Mouse (Mus musculus): ENCODE measurements around the gene Ckap5. TPM values are rescaled to one million over a fixed set of nuclear protein-coding genes. Genes with fewer than 3 reads are reported as not detected.

Gene Ckap5
- total and polyA plus RNA-seq, 2 experiments from 2014 or later: 101 to 130 TPM

- H3K36me3 ChIP-seq (ENCODE audit: insufficient read depth, low read length): peaks cover 39% of the 10 kb centered on the region
- TF ChIP-seq CTCF (IDR thresholded peaks at IDR 0.05): no peak
Measured at GRCm38 (mm10) chr2:91645354-91645753, 118.8 kb downstream of the Ckap5 start.

GRCm38 (mm10) chr2:91645811-91646210 lies 119.2 kb downstream of the Ckap5 start:
- ATAC-seq (ENCODE audit: low FRiP score): no peak
- H3K9me3 ChIP-seq (ENCODE audit: low read length): no peaks in the 10 kb centered on the region
- H3K4me1 ChIP-seq (ENCODE audit: insufficient read depth, low read length): no peaks in the 10 kb centered on the region
- H3K4me2 ChIP-seq (ENCODE audit: low read depth, low read length, poor library complexity, severe bottlenecking): no peak overlapping the region
- no peak for DNase-seq (ENCODE audit: low spot score)
- no peak overlapping the region for H3K4me3 ChIP-seq (ENCODE audit: low read depth, low read length)
- WGBS: 92% methylated on average over 11 of the region's 11 CpGs
- peaks cover 39% of the 10 kb centered on the region for H3K36me3 ChIP-seq (ENCODE audit: insufficient read depth, low read length)
- no peak for TF ChIP-seq CTCF (IDR thresholded peaks at IDR 0.05)
- no peak overlapping the region for H3K27ac ChIP-seq (ENCODE audit: low read depth, low read length)
- H3K27me3 ChIP-seq (ENCODE audit: insufficient read depth, low read length): no peaks in the 10 kb centered on the region
- no peak overlapping the region for H3K9ac ChIP-seq (replicated peaks; ENCODE audit: low read length, poor library complexity, severe bottlenecking)

More at GRCm38 (mm10) chr2:91645354-91645753, 118.8 kb downstream of the Ckap5 start:
- Histone ChIP-seq H3K9ac (replicated peaks; ENCODE audit: low read length, poor library complexity, severe bottlenecking) (no peak overlapping the region), H3K9me3 (ENCODE audit: low read length) (no peaks in the 10 kb centered on the region), H3K27ac (ENCODE audit: low read depth, low read length) (no peak overlapping the region), H3K4me3 (ENCODE audit: low read depth, low read length) (no peak overlapping the region), H3K4me2 (ENCODE audit: low read depth, low read length, poor library complexity, severe bottlenecking) (no peak overlapping the region), H3K27me3 (ENCODE audit: insufficient read depth, low read length) (no peaks in the 10 kb centered on the region), H3K4me1 (ENCODE audit: insufficient read depth, low read length) (no peaks in the 10 kb centered on the region)
- DNase-seq (ENCODE audit: low spot score) (no peak), ATAC-seq (ENCODE audit: low FRiP score) (no peak)
- WGBS: 98% methylated on average over 15 of the region's 15 CpGs

- 42% methylated on average over 1 of the region's 1 CpGs for WGBS
- no peak overlapping the region for H3K4me2 ChIP-seq (ENCODE audit: low read depth, low read length, poor library complexity, severe bottlenecking)
- H3K4me1 ChIP-seq (ENCODE audit: insufficient read depth, low read length): peaks cover 5% of the 10 kb centered on the region; the same call in 1 of the 2 replicates
- TF ChIP-seq CTCF (IDR thresholded peaks at IDR 0.05): peak; percentile 82
- H3K27me3 ChIP-seq (ENCODE audit: insufficient read depth, low read length): no peaks in the 10 kb centered on the region
- peaks cover 39% of the 10 kb centered on the region for H3K36me3 ChIP-seq (ENCODE audit: insufficient read depth, low read length)
- H3K27ac ChIP-seq (ENCODE audit: low read depth, low read length): no peak overlapping the region
- DNase-seq (ENCODE audit: low spot score) (peak; percentile 66), ATAC-seq (ENCODE audit: low FRiP score) (no peak)
- no peak overlapping the region for H3K4me3 ChIP-seq (ENCODE audit: low read depth, low read length)
- H3K9ac ChIP-seq (replicated peaks; ENCODE audit: low read length, poor library complexity, severe bottlenecking): no peak overlapping the region
- no peaks in the 10 kb centered on the region for H3K9me3 ChIP-seq (ENCODE audit: low read length)
Measured at GRCm38 (mm10) chr2:91646733-91647132, 120.2 kb downstream of the Ckap5 start.

GRCm38 (mm10) chr2:91649152-91649551 lies 122.6 kb downstream of the Ckap5 start:
- ATAC-seq (ENCODE audit: low FRiP score) (0 out of 2 replicates have a peak, but pooled peaks have one; percentile 0), DNase-seq (ENCODE audit: low spot score) (no peak)
- H3K36me3 ChIP-seq (ENCODE audit: insufficient read depth, low read length): peaks cover 35% of the 10 kb centered on the region
- H3K9me3 ChIP-seq (ENCODE audit: low read length): no peaks in the 10 kb centered on the region
- no peak for TF ChIP-seq CTCF (IDR thresholded peaks at IDR 0.05)
- 3% methylated on average over 15 of the region's 15 CpGs for WGBS
- H3K9ac ChIP-seq (replicated peaks; ENCODE audit: low read length, poor library complexity, severe bottlenecking): peak overlapping the region; percentile 93
- H3K4me1 ChIP-seq (ENCODE audit: insufficient read depth, low read length): peaks cover 10% of the 10 kb centered on the region; the same call in 1 of the 2 replicates
- H3K4me3 ChIP-seq (ENCODE audit: low read depth, low read length): peak overlapping the region; percentile 87
- peak overlapping the region; percentile 85 for H3K27ac ChIP-seq (ENCODE audit: low read depth, low read length)
- peak overlapping the region; percentile 99 for H3K4me2 ChIP-seq (ENCODE audit: low read depth, low read length, poor library complexity, severe bottlenecking)
- no peaks in the 10 kb centered on the region for H3K27me3 ChIP-seq (ENCODE audit: insufficient read depth, low read length)

- Histone ChIP-seq H3K4me2 (ENCODE audit: low read depth, low read length, poor library complexity, severe bottlenecking) (peak within 1 kb of the TSS; percentile 99), H3K4me1 (ENCODE audit: insufficient read depth, low read length) (peaks cover 10% of the 10 kb centered on the region; the same call in 1 of the 2 replicates), H3K27ac (ENCODE audit: low read depth, low read length) (peak within 1 kb of the TSS; percentile 85), H3K27me3 (ENCODE audit: insufficient read depth, low read length) (no peaks in the 10 kb centered on the region), H3K36me3 (ENCODE audit: insufficient read depth, low read length) (peaks cover 35% of the 10 kb centered on the region), H3K4me3 (ENCODE audit: low read depth, low read length) (peak within 1 kb of the TSS; percentile 87), H3K9ac (replicated peaks; ENCODE audit: low read length, poor library complexity, severe bottlenecking) (peak within 1 kb of the TSS; percentile 93), H3K9me3 (ENCODE audit: low read length) (no peaks in the 10 kb centered on the region)
- ATAC-seq (ENCODE audit: low FRiP score) (peak; percentile 92), DNase-seq (ENCODE audit: low spot score) (peak; percentile 99)
- no peak; the same call in 1 of the 2 replicates for TF ChIP-seq CTCF (IDR thresholded peaks at IDR 0.05)
- under 1% methylated on average over 43 of the region's 44 CpGs for WGBS
Measured at GRCm38 (mm10) chr2:91649553-91650359, 123.2 kb downstream of the Ckap5 start, which contains the start of the genes Zfp408 and Arhgap1. TSS of gene Zfp408 (minus strand) at chr2:91649791. TSS of gene Arhgap1 (plus strand) at chr2:91649860.

Data from midbrain, postnatal 0 days (tissue).